Mouse (Mus musculus) kidney, adult 2 months (tissue): ENCODE measurements around the gene Olfr984. TPM values are rescaled to one million over a fixed set of nuclear protein-coding genes. Genes with fewer than 3 reads are reported as not detected.

Experiments used
- DNase-seq: peaks from one replicate; pipeline ENCODE4 v3.0.0; 2021
- H3K27ac ChIP-seq: fragments of 200-500 bp; 2 replicates; pipeline ENCODE4 v1.5.1; 2012; ENCODE audit warnings: low read depth, low read length, control low read depth, inconsistent platforms; ENCODE audit not compliant: insufficient read depth
- H3K27me3 ChIP-seq: fragments of 200-500 bp; replicated peaks from 2 replicates; pipeline ENCODE4 v1.6.1; 2012; ENCODE audit warnings: mild to moderate bottlenecking, moderate library complexity, low read length, inconsistent platforms; ENCODE audit not compliant: control insufficient read depth, insufficient read depth
- H3K36me3 ChIP-seq: fragments of 200-500 bp; 2 replicates; pipeline ENCODE4 v1.6.1; 2012; ENCODE audit warnings: mild to moderate bottlenecking, moderate library complexity, low read length, inconsistent platforms; ENCODE audit not compliant: control insufficient read depth, insufficient read depth
- H3K4me1 ChIP-seq: fragments of 200-500 bp; 2 replicates; pipeline ENCODE4 v1.6.1; 2011; ENCODE audit warnings: low read length; ENCODE audit not compliant: control insufficient read depth, insufficient read depth
- H3K4me3 ChIP-seq: fragments of 200-500 bp; 2 replicates; pipeline ENCODE4 v1.5.1; 2011; ENCODE audit warnings: mild to moderate bottlenecking, low read depth, low read length, control low read depth; ENCODE audit not compliant: insufficient read depth
- CTCF ChIP-seq: fragments of 200-500 bp; conservative IDR thresholded peaks from 2 replicates; pipeline ENCODE4 v1.5.1; 2011; ENCODE audit warnings: low read depth, mild to moderate bottlenecking, control low read depth, low read length, moderate library complexity, mixed read lengths; ENCODE audit not compliant: insufficient read depth, insufficient read length
- POLR2A ChIP-seq: fragments of 200-500 bp; IDR thresholded peaks from one replicate; pipeline ENCODE4 v1.6.1; 2011; ENCODE audit warnings: low read depth, low read length, control low read depth
- WGBS: fragments of 180-500 bp; shearing (Covaris S2); methylation state at CpG from one replicate; pipeline ENCODE4 v1.1.7; 2018; 5-methylcytosine and 5-hydroxymethylcytosine counted together
- polyA plus RNA-seq: library from polyadenylated mRNA; depleted of rRNA; stranded (reverse); fragments of >200 nt; gene quantifications from 2 replicates; pipeline ENCODE4 v1.2.3, GENCODE M21; 2012; rRNA removed

The Olfr984 gene
- polyA plus RNA-seq, 1 experiment: not detected

- 51% methylated on average over 5 of the region's 5 CpGs for WGBS
Measured at GRCm38 (mm10) chr9:40117287-40117659, 3.3 kb upstream of the Olfr984 start.

GRCm38 (mm10) chr9:40116645-40117286, 2.8 kb upstream of the Olfr984 start:
- no peaks in the 10 kb centered on the region for H3K4me1 ChIP-seq
- H3K4me3 ChIP-seq: no peak overlapping the region
- no peak for TF ChIP-seq CTCF
- no peak for TF ChIP-seq POLR2A
- no peaks in the 10 kb centered on the region for H3K36me3 ChIP-seq
- DNase-seq: peak; percentile 29
- no peaks in the 10 kb centered on the region for H3K27me3 ChIP-seq
- no peak overlapping the region for H3K27ac ChIP-seq
- 44% methylated on average over 10 of the region's 10 CpGs for WGBS

More at GRCm38 (mm10) chr9:40117287-40117659, 3.3 kb upstream of the Olfr984 start:
- no peaks in the 10 kb centered on the region for H3K4me1 ChIP-seq
- H3K36me3 ChIP-seq: no peaks in the 10 kb centered on the region
- no peak overlapping the region for H3K4me3 ChIP-seq
- H3K27me3 ChIP-seq: no peaks in the 10 kb centered on the region
- no peak for DNase-seq
- no peak overlapping the region for H3K27ac ChIP-seq
- TF ChIP-seq CTCF (no peak), POLR2A (no peak)

DNA sequence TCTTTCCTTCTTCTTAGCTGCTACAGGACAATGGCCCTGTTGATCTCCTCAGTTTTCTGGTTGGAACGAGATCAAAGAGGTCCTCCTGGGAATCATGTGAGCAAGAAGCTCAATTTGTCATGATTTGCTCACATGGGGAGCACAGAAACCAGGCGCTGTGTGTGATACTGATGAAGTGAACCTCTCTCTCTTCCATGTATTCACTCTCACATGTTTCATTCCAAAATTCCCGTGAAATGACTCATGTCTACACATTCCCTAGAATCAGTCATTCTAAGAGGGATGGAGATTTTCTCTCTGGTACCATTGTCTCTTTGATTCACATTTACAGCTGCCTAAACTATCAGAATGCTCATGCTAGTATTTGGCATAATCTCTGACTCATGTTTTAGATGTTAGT, 19.2 kb downstream of the Olfr984 start:
- DNase-seq: no peak
- TF ChIP-seq CTCF (no peak), POLR2A (no peak)
- 66% methylated on average over 3 of the region's 3 CpGs for WGBS
- H3K36me3 ChIP-seq: no peaks in the 10 kb centered on the region
- no peak overlapping the region for H3K4me3 ChIP-seq
- no peaks in the 10 kb centered on the region for H3K4me1 ChIP-seq
- H3K27me3 ChIP-seq: no peaks in the 10 kb centered on the region
- no peak overlapping the region for H3K27ac ChIP-seq

- DNase-seq: no peak
- 80% methylated on average over 2 of the region's 2 CpGs for WGBS
- H3K4me3 ChIP-seq: no peak within 1 kb of the TSS
- no peak for TF ChIP-seq POLR2A
- H3K27me3 ChIP-seq: no peaks in the 10 kb centered on the region
- H3K36me3 ChIP-seq: no peaks in the 10 kb centered on the region
- no peak within 1 kb of the TSS for H3K27ac ChIP-seq
- no peaks in the 10 kb centered on the region for H3K4me1 ChIP-seq
Measured at GRCm38 (mm10) chr9:40093495-40093894, 20.5 kb downstream of the Olfr984 start, which contains the start of gene Olfr983. Olfr983 (minus strand) TSS chr9:40093595.

GRCm38 (mm10) chr9:40073529-40073928, 40.5 kb downstream of the Olfr984 start, which contains the start of gene Olfr982:
Olfr982 (plus strand) TSS chr9:40073829.
- TF ChIP-seq POLR2A: no peak
- no peaks in the 10 kb centered on the region for H3K36me3 ChIP-seq
- H3K27me3 ChIP-seq: no peaks in the 10 kb centered on the region
- H3K4me1 ChIP-seq: no peaks in the 10 kb centered on the region
- no peak within 1 kb of the TSS for H3K4me3 ChIP-seq
- DNase-seq: no peak
- no peak within 1 kb of the TSS for H3K27ac ChIP-seq
- 77% methylated on average over 2 of the region's 2 CpGs for WGBS

DNA sequence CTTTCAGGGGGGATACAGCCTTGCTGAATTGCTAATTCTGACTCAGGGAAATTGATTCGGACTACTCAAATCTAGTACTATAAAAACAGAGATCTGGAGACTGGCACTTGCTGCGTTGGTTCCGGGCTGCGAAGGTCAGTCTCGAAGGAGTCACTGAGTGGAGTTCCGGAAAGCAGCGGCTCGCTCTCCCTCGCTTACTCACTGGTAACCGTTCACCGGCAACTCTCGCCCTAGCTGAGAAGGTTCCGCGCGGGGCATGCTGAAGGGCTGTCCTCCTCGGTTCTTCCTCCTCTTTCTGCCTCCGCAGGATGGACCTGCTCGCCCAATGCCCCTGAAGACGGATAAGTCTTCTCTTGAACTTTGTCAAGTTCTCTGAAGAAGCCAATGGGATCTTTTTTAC, 63.9 kb downstream of the Olfr984 start:
- no peaks in the 10 kb centered on the region for H3K36me3 ChIP-seq
- H3K27ac ChIP-seq: no peak overlapping the region
- no peak for DNase-seq
- TF ChIP-seq CTCF: no peak
- H3K27me3 ChIP-seq: no peaks in the 10 kb centered on the region
- no peak overlapping the region for H3K4me3 ChIP-seq
- no peaks in the 10 kb centered on the region for H3K4me1 ChIP-seq
- 92% methylated on average over 19 of the region's 19 CpGs for WGBS

Other genes with a start within 250 kb of the Olfr984 start
- gene Olfr972, start 247.8 kb downstream of the Olfr984 start, polyA plus RNA-seq: not detected in 2 replicates
- not detected in 2 replicates for gene Olfr229, start 206.9 kb downstream of the Olfr984 start, polyA plus RNA-seq
- gene Olfr974, start 176.7 kb downstream of the Olfr984 start, polyA plus RNA-seq: not detected in 2 replicates
- gene Olfr975, start 162.2 kb downstream of the Olfr984 start, polyA plus RNA-seq: not detected in 2 replicates
- gene Olfr976, start 153.1 kb downstream of the Olfr984 start, polyA plus RNA-seq: not detected in 2 replicates
- gene Olfr978, start 122.1 kb downstream of the Olfr984 start, polyA plus RNA-seq: not detected in 2 replicates
- not detected in 2 replicates for gene Olfr979, start 110.7 kb downstream of the Olfr984 start, polyA plus RNA-seq
- not detected in 2 replicates for gene Olfr980, start 104.6 kb downstream of the Olfr984 start, polyA plus RNA-seq
- not detected in 2 replicates for gene Olfr981, start 92.7 kb downstream of the Olfr984 start, polyA plus RNA-seq
- not detected in 2 replicates for gene Olfr982, start 40.4 kb downstream of the Olfr984 start, polyA plus RNA-seq
- not detected in 2 replicates for gene Olfr983, start 20.6 kb downstream of the Olfr984 start, polyA plus RNA-seq
- gene Olfr985, start 16.0 kb upstream of the Olfr984 start, polyA plus RNA-seq: not detected in 2 replicates
- gene Tmem225, start 33.9 kb upstream of the Olfr984 start, polyA plus RNA-seq: not detected in 2 replicates
- gene Olfr986, start 66.7 kb upstream of the Olfr984 start, polyA plus RNA-seq: not detected in 2 replicates
- gene Zfp202, start 78.1 kb upstream of the Olfr984 start, polyA plus RNA-seq: 0.94 and 1.1 TPM in 2 replicates
- gene Scn3b, start 155.0 kb upstream of the Olfr984 start, polyA plus RNA-seq: 0.05 and 0.38 TPM in 2 replicates